Comparison of ENCODE assay signal across 14 mouse cellular contexts in the genomic region with DNA sequence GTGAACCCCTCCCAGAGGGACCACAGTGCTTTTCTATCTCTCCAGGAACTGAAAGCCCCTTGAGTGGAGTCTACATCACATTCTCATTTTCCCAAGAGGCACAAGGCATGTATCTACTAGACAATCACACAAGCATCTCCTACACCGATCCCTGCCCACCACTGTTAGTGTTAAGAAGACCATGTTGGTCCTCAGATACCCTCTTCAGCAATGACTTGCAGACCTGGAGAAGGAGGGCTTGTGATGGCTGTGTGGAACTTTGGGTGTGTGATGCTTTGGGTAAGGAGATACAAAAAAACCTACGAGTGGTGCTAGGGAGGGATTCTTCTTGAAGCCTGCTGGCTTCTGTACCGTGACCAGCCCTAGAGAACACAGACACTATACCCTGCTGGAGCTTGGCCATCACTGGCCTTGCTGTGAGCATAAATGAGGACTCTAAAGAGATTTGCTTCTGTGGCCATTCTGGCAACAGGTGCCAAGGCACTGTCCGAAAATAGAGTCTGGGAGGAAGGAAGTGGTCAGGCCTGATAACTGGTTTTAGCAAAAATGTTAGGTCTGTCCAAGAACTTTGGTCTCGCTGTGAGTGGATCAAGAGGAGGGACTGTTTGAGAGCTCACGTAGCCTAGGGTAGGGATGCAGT.
A peak's percentile ranks its signal among the peaks of the same experiment; 100 is the strongest.
DNase-seq lines count a peak whose midpoint lies in the region; ATAC-seq and TF ChIP-seq lines count a peak whose summit lies in the region.
"Had no signal": no experiment of that assay in that cellular context is flagged by ENCODE, and none has a peak within 500 bp of the region (broad histone marks: within the 10 kb centered on the region; RNA-seq: fewer than 3 reads in every experiment).

No protein-coding gene starts in this region.

- 40% methylated on average over 6 of the region's 6 CpGs for WGBS in liver, postnatal 0 days (ENCODE audit: insufficient replicate concordance)

- peak; percentile 45 for DNase-seq in gastrocnemius, adult 18-20 months (ENCODE audit: low spot score)
- no peak for DNase-seq in gastrocnemius, postnatal 4 days (ENCODE audit: low spot score in 2 of 2)
- DNase-seq in layer of hippocampus, adult 2 months (ENCODE audit: low spot score in 2 of 2): no peak
- DNase-seq in layer of hippocampus, adult 8-10 months (ENCODE audit: low spot score in 2 of 2): no peak
- no peak for DNase-seq in liver, postnatal 0 days
- DNase-seq in yolk sac, embryonic 10.5 days (ENCODE audit: low spot score): no peak
- DNase-seq in embryo, embryonic 9.5 days (ENCODE audit: extremely low spot score): no peak
- DNase-seq: adrenal gland, postnatal 14 days; cerebellum, adult 9-11 months; thymus, postnatal 36 days had no signal

- ATAC-seq in liver, postnatal 0 days: peak; percentile 15; the same call in 1 of the 2 replicates
- ATAC-seq: hindbrain, embryonic 16.5 days had no signal

- H3K4me2 ChIP-seq in liver, postnatal 0 days (ENCODE audit: low read depth, low read length): no peak overlapping the region; the same call in 1 of the 2 replicates
- H3K4me2 ChIP-seq: limb, embryonic 15.5 days; midbrain, embryonic 12.5 days had no signal

- no peak overlapping the region for H3K9ac ChIP-seq in liver, postnatal 0 days (replicated peaks)
- H3K9ac ChIP-seq: limb, embryonic 15.5 days; midbrain, embryonic 12.5 days had no signal

- peak overlapping the region; percentile 36; the same call in 1 of the 2 replicates for H3K27ac ChIP-seq in layer of hippocampus, adult 2 months
- H3K27ac ChIP-seq in brown adipose tissue, adult 24 weeks (replicated peaks; ENCODE audit: low read depth, low read length): peak overlapping the region; percentile 66
- peak overlapping the region; percentile 78 for H3K27ac ChIP-seq in liver, postnatal 0 days (ENCODE audit: low read depth)
- H3K27ac ChIP-seq: limb, embryonic 15.5 days; midbrain, embryonic 12.5 days had no signal

- H3K27me3 ChIP-seq in liver, postnatal 0 days (ENCODE audit: insufficient read depth, low read length): no peaks in the 10 kb centered on the region
- H3K27me3 ChIP-seq: limb, embryonic 15.5 days; midbrain, embryonic 12.5 days had no signal

- TF ChIP-seq CTCF in layer of hippocampus, adult 2 months (conservative IDR thresholded peaks at IDR 0.05): no peak
- TF ChIP-seq CTCF in liver, postnatal 0 days (IDR thresholded peaks at IDR 0.05; ENCODE audit: low read depth): no peak

- H3K36me3 ChIP-seq in liver, postnatal 0 days (replicated peaks; ENCODE audit: insufficient read depth, low read length): peaks cover 25% of the 10 kb centered on the region

- TF ChIP-seq EP300 in liver, postnatal 0 days (IDR thresholded peaks at IDR 0.05; ENCODE audit: low read depth): no peak

- H3K9me3 ChIP-seq in liver, postnatal 0 days (ENCODE audit: low read length): no peaks in the 10 kb centered on the region
- H3K9me3 ChIP-seq: limb, embryonic 15.5 days; midbrain, embryonic 12.5 days had no signal

- H3K4me3 ChIP-seq in layer of hippocampus, adult 2 months: no peak overlapping the region
- no peak overlapping the region for H3K4me3 ChIP-seq in brown adipose tissue, adult 24 weeks (ENCODE audit: insufficient read depth, low read depth, low read length)
- no peak overlapping the region for H3K4me3 ChIP-seq in liver, postnatal 0 days (ENCODE audit: low read depth, low read length)
- H3K4me3 ChIP-seq: limb, embryonic 15.5 days; midbrain, embryonic 12.5 days had no signal

- peaks cover 23% of the 10 kb centered on the region for H3K4me1 ChIP-seq in brown adipose tissue, adult 24 weeks (ENCODE audit: control insufficient read depth, insufficient read depth, insufficient read length, low read length)
- peaks cover 27% of the 10 kb centered on the region for H3K4me1 ChIP-seq in liver, postnatal 0 days (ENCODE audit: insufficient read depth)
- H3K4me1 ChIP-seq: midbrain, embryonic 12.5 days had no signal
